Mouse (Mus musculus) kidney, postnatal 0 days (tissue): ENCODE data around the gene Klhdc1. TPM values are rescaled to one million over a fixed set of nuclear protein-coding genes. Genes with fewer than 3 reads are reported as not detected.

Source experiments
- ATAC-seq: fragments of 200-750 bp; cut with Nextera tagmentation; replicated peaks from 2 replicates; pipeline ENCODE4 v1.8.0; 2017; ENCODE audit warnings: low read depth, moderate number of reproducible peaks, moderate TSS enrichment, moderate library complexity; ENCODE audit not compliant: low FRiP score
- DNase-seq: peaks from one replicate; pipeline ENCODE4 v3.0.0-alpha.2; 2016; ENCODE audit warnings: low spot score
- H3K27ac ChIP-seq: fragments of 300-500 bp; sonication (generic); 2 replicates; pipeline ENCODE4 v1.5.1; 2014; ENCODE audit warnings: mild to moderate bottlenecking
- H3K27me3 ChIP-seq: fragments of 300-500 bp; sonication (generic); 2 replicates; pipeline ENCODE4 v1.6.1; 2014; ENCODE audit warnings: low read length, mixed read lengths; ENCODE audit not compliant: insufficient read depth
- H3K36me3 ChIP-seq: fragments of 300-500 bp; sonication (generic); 2 replicates; pipeline ENCODE4 v1.6.1; 2014; ENCODE audit warnings: low read length, mixed read lengths; ENCODE audit not compliant: insufficient read depth
- H3K4me1 ChIP-seq: fragments of 300-500 bp; sonication (generic); replicated peaks from 2 replicates; pipeline ENCODE4 v1.6.1; 2014; ENCODE audit warnings: antibody characterized with exemption, low read length, mixed read lengths; ENCODE audit not compliant: insufficient read depth
- H3K4me2 ChIP-seq: fragments of 300-500 bp; sonication (generic); 2 replicates; pipeline ENCODE4 v1.6.1; 2014; ENCODE audit warnings: mild to moderate bottlenecking, low read length, moderate library complexity, mixed read lengths
- H3K4me3 ChIP-seq: fragments of 300-500 bp; sonication (generic); replicated peaks from 2 replicates; pipeline ENCODE4 v1.5.1; 2014; ENCODE audit warnings: low read depth, low read length
- H3K9ac ChIP-seq: fragments of 300-500 bp; sonication (generic); 2 replicates; pipeline ENCODE4 v1.6.1; 2014; ENCODE audit warnings: low read depth, low read length
- H3K9me3 ChIP-seq: fragments of 300-500 bp; sonication (generic); replicated peaks from 2 replicates; pipeline ENCODE4 v1.6.1; 2016; ENCODE audit warnings: low read length, inconsistent platforms, mixed read lengths
- CTCF ChIP-seq: IDR thresholded peaks from 2 replicates; pipeline ENCODE4 v1.5.1; 2016; ENCODE audit warnings: antibody characterized with exemption, low read depth, mild to moderate bottlenecking, moderate library complexity
- WGBS: fragments of 180-500 bp; shearing (Covaris S2); extraction: QIAGEN DNeasy Blood & Tissue Kit; methylation state at CpG from one replicate; pipeline ENCODE4 v1.1.7; 2014; 5-methylcytosine and 5-hydroxymethylcytosine counted together
- polyA plus RNA-seq: library from polyadenylated mRNA; unstranded; fragments of >200 nt; fragmentation: Nextera tagmentation; extraction: Ambion mirVana; gene quantifications from 2 replicates; pipeline ENCODE4 v1.2.1, GENCODE M21; 2015

Gene Klhdc1
- polyA plus RNA-seq, 1 experiment from 2014 or later: 15.8 TPM

DNA sequence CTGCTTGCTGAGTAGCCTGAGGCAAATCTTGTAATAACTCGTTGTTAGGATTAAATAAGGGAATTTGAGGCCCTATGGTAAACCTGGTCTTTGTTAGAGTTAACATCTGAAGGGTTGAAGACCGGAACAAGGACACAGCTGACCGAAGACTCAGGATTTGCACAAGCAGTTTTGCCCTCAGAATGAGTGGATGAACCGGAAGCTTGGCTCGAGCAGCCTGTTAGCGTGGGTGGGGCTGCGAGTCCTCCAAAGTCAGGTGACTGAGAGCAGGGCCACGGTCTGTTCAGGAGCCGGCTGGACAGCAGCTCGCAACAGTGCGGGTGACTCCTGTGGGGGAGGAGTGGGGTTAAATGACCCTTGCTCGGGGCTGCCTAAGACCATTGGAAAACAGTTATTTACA is 58.3 kb downstream of the Klhdc1 start:
- no peak overlapping the region for H3K9ac ChIP-seq
- peaks cover 19% of the 10 kb centered on the region for H3K36me3 ChIP-seq
- no peak overlapping the region for H3K4me3 ChIP-seq
- no peaks in the 10 kb centered on the region for H3K27me3 ChIP-seq
- H3K27ac ChIP-seq: no peak overlapping the region
- ATAC-seq (peak; percentile 57), DNase-seq (peak; percentile 67)
- WGBS: 24% methylated on average over 12 of the region's 12 CpGs
- TF ChIP-seq CTCF: no peak
- no peaks in the 10 kb centered on the region for H3K9me3 ChIP-seq
- peak overlapping the region; percentile 8; the same call in 1 of the 2 replicates for H3K4me2 ChIP-seq
- H3K4me1 ChIP-seq: peaks cover 7% of the 10 kb centered on the region

DNA sequence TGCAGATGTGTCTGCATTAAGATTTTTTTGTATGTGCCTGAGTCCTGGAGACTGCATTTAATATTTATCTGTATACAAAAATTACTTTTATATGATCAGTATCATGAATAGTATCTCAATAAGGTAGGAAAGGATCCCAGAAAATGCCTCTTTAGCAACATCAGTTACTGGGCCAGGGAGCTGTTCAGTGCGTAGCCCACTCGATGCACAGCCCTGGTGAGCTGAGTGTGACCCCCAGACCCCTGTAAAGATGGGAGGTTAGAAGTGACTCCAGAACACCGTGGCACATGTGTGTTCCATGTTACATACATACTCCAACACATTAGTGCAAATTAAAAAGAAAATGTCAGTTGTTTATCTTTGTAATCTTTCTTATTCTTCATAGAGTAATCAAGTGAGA is 58.9 kb downstream of the Klhdc1 start:
- H3K27me3 ChIP-seq: no peaks in the 10 kb centered on the region
- H3K4me3 ChIP-seq: no peak overlapping the region
- H3K4me2 ChIP-seq: 0 out of 2 replicates have a peak overlapping the region, but pooled peaks have one; percentile 8
- H3K9ac ChIP-seq: no peak overlapping the region
- no peaks in the 10 kb centered on the region for H3K9me3 ChIP-seq
- DNase-seq (no peak), ATAC-seq (no peak)
- 0 out of 2 replicates have a peak overlapping the region, but pooled peaks have one; percentile 1 for H3K27ac ChIP-seq
- no peak for TF ChIP-seq CTCF
- WGBS: 89% methylated on average over 3 of the region's 3 CpGs
- H3K36me3 ChIP-seq: peaks cover 24% of the 10 kb centered on the region
- H3K4me1 ChIP-seq: peaks cover 7% of the 10 kb centered on the region

GRCm38 (mm10) chr12:69300391-69300790 is 59.4 kb downstream of the Klhdc1 start:
- Histone ChIP-seq H3K27ac (no peak overlapping the region), H3K4me3 (no peak overlapping the region), H3K27me3 (no peaks in the 10 kb centered on the region), H3K9me3 (no peaks in the 10 kb centered on the region), H3K36me3 (peaks cover 29% of the 10 kb centered on the region), H3K4me1 (peaks cover 7% of the 10 kb centered on the region), H3K9ac (no peak overlapping the region), H3K4me2 (no peak overlapping the region)
- TF ChIP-seq CTCF: no peak
- no peak for ATAC-seq
- DNase-seq: no peak
- 86% methylated on average over 2 of the region's 2 CpGs for WGBS

DNA sequence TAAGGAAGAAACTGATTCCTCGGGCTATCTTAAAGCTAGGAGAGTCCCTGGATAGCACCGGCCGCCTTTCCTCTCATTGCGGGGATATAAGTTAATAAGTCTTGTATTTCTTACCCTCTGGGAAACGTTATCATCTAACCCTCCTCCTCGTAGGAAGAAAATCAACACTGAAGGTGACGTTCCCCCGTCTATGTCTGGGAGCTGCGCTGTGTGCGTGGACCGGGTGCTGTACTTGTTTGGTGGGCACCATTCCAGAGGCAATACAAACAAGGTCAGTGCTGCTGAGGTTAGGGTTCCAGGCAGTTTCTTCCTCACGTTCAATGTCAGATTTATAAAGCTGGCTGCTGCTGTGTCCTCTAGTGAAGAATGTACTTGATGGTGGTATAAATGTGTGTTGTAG is 61.2 kb downstream of the Klhdc1 start:
- no peak for DNase-seq
- Histone ChIP-seq H3K9ac (no peak overlapping the region), H3K27ac (no peak overlapping the region), H3K4me3 (no peak overlapping the region), H3K4me2 (no peak overlapping the region), H3K27me3 (no peaks in the 10 kb centered on the region), H3K36me3 (peaks cover 45% of the 10 kb centered on the region), H3K9me3 (no peaks in the 10 kb centered on the region), H3K4me1 (peaks cover 7% of the 10 kb centered on the region)
- ATAC-seq: no peak
- 90% methylated on average over 12 of the region's 12 CpGs for WGBS
- TF ChIP-seq CTCF: no peak

GRCm38 (mm10) chr12:69304051-69304450 is 63.1 kb downstream of the Klhdc1 start:
- peaks cover 58% of the 10 kb centered on the region for H3K36me3 ChIP-seq
- 97% methylated on average over 2 of the region's 2 CpGs for WGBS

DNA sequence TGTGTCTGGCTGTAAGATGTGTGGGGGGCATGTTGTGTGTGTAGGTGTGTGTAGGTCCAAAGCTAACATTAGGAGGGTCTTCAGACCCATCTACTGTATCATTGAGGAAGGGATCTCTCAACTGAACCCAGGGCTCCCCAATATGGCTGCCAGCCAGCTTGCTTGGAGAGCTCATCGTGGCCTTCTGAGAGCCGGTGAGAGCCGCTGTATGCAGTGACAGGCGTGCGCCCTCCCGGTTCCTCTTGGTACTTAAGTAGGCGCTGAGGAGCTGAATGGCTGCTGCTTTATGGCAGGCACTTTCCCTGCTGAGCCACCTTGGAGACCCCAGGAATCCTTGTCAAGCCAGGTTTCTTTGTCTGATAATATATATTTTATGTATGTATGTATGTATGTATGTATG is 65.4 kb downstream of the Klhdc1 start:
- no peaks in the 10 kb centered on the region for H3K4me1 ChIP-seq
- TF ChIP-seq CTCF: no peak
- WGBS: 92% methylated on average over 7 of the region's 7 CpGs

More at GRCm38 (mm10) chr12:69304051-69304450, 63.1 kb downstream of the Klhdc1 start:
- no peak overlapping the region for H3K9ac ChIP-seq
- no peak for ATAC-seq
- DNase-seq: no peak
- no peak overlapping the region for H3K4me3 ChIP-seq
- no peak overlapping the region for H3K27ac ChIP-seq
- TF ChIP-seq CTCF: no peak
- 0 out of 2 replicates have a peak, but pooled peaks cover 4% of the 10 kb centered on the region for H3K4me1 ChIP-seq
- H3K27me3 ChIP-seq: no peaks in the 10 kb centered on the region
- no peak overlapping the region for H3K4me2 ChIP-seq
- no peaks in the 10 kb centered on the region for H3K9me3 ChIP-seq

GRCm38 (mm10) chr12:69309659-69310058 is 68.7 kb downstream of the Klhdc1 start:
- no peak overlapping the region for H3K4me2 ChIP-seq
- H3K27ac ChIP-seq: no peak overlapping the region
- no peaks in the 10 kb centered on the region for H3K9me3 ChIP-seq
- no peak overlapping the region for H3K9ac ChIP-seq
- no peaks in the 10 kb centered on the region for H3K27me3 ChIP-seq
- DNase-seq (no peak), ATAC-seq (no peak)
- no peaks in the 10 kb centered on the region for H3K4me1 ChIP-seq
- TF ChIP-seq CTCF: no peak
- H3K36me3 ChIP-seq: peaks cover 69% of the 10 kb centered on the region
- 93% methylated on average over 4 of the region's 4 CpGs for WGBS
- H3K4me3 ChIP-seq: no peak overlapping the region

More for the DNA sequence above, 65.4 kb downstream of the Klhdc1 start:
- H3K4me2 ChIP-seq: no peak overlapping the region
- H3K9ac ChIP-seq: no peak overlapping the region
- no peak for DNase-seq
- peaks cover 80% of the 10 kb centered on the region for H3K36me3 ChIP-seq
- no peaks in the 10 kb centered on the region for H3K27me3 ChIP-seq
- H3K27ac ChIP-seq: no peak overlapping the region
- H3K9me3 ChIP-seq: no peaks in the 10 kb centered on the region
- no peak overlapping the region for H3K4me3 ChIP-seq
- ATAC-seq: no peak
